Mouse (Mus musculus): ENCODE data around the gene Eddm3b.
"Not testable (repeated sequence)": the region's sequence is repeated elsewhere in the genome, so short reads cannot be mapped to it uniquely, and the experiment has no call there.

Eddm3b gene

DNA sequence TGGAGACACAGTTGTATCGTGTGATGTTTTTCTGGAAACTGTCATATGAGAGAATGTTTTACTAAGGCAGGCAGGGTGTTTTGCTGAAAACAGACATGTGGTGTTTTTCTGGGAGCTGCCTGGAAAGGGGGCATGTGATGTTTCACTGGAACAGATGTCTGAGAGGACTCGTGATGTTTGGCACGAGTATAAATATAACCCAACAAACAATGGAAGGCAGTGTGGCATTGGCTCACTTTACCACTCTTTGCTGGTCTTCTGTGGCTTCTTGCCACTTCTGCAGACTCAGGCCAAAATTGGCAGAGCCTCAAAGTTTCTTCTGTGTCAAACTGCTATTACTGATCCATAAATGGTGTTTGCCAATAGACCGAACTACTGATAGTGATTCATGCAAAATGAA lies 29.1 kb downstream of the Eddm3b start:
- no peak for DNase-seq (ENCODE audit: low read depth)

DNA sequence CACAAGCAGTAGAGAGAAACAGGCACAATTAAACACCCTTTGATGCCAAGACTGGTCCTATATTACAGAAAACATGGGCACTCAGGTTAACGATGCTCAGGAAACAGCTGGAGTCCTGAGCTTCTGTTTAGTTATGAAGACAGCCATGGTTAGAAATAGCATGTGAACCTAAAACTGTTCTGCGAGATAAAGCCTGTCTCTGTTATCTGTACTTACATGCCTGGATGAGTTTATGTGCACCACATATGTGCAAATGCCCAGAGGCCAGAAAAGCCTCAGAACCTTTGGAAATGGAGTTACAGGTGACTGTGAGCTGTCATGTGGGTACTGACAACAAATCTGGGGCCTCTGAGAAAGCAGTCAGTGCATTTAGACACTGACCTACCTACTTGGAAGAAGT lies 29.7 kb downstream of the Eddm3b start:
- DNase-seq (ENCODE audit: low read depth): no peak

- DNase-seq (ENCODE audit: low read depth): no peak
Measured at GRCm38 (mm10) chr14:51144451-51144850, 30.2 kb downstream of the Eddm3b start.

DNA sequence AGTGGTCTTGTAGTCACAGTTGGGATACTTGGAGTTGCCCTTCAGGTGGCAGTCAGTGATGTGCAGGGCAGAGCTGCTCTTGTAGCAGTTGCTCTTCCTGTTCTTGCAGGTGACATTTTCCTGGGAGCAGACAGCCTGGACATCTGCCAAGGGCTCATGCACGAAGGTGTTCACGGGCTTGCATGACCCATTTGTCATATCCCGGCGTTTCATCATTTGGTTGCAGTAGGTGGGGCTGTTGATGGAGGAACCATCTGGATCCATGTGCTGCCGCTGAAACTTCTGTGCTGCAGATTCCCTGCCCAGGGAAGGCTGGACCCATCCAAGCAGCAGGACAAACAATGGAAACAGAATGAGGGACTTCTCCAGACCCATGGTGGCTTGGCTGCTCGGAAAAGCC lies 31.3 kb downstream of the Eddm3b start:
- DNase-seq (ENCODE audit: low read depth): no peak

DNA sequence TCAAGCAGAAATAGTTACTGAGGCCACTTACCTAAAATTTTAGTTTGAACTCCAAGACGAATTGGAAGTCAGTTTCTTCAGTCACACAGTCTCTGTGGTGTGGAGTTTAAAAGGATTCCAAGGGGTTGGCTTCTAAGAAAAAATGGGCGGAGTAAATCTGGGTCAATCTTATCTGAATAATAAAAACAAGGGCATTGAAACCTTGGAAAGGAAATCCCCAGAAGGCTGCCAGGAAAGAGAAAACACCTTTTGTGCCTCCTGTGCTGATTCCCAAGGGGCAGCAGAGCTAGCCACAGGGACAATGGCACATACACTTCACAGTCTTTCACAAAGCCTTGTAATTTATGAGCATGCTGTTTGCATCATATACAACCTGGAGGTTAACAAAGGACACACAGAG lies 32.5 kb downstream of the Eddm3b start, which contains the start of gene Rnase1:
Gene Rnase1, minus strand, starts transcription at position 101 of the 400 bp plus-strand sequence.
- no peak for DNase-seq (ENCODE audit: low read depth)

GRCm38 (mm10) chr14:51148006-51148405 lies 33.8 kb downstream of the Eddm3b start:
- no peak for DNase-seq (ENCODE audit: low read depth)

DNA sequence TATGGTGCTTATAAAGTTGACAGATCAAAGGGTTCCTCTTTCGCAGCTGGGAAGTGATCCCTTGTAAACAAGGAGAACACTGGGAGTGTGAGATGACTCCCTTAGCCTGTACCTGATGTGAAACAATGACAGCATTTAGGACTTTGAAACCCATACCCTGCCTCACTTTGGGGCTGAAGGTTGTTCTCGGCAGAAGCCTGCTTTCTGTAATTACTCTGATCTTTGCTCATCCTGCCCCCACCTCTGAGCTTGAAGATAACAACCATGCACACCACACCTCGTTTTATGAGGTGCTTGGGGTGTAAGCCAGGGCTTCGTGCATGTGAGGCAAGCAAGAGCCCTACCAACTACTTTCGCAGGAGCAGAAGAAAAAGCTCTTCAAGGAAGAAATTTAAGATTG lies 34.9 kb downstream of the Eddm3b start:
- DNase-seq (ENCODE audit: low read depth): no peak

DNA sequence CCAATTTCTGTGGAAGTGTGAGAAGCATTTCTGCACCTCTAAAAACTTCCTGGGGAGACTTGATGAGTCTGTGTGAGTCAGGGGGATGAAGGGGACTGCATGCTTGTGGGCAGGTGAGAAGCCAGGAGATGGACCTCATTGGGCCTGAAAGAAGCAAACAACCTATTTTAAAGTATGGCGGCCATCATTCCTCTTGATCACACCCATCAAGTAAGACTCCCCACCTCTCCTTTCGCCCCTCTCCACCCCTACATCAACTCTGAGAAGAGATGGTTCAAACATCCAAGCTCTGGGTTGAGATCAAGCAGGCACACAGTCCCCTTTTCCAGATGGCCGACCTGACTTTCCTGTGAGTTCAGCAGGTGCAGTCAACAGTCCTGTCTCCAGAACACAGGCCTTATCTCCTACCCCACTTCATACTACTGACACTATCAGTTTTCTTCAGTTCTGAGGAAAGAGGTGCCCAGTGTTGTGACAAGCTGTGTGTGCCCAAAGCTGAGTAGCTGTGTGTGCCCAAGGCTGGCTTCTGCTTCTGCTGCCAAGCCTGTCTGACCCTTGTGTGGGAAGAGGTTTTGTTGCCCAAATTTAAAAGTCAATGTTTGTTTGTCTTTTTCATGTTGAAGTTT lies 36.1 kb downstream of the Eddm3b start:
- no peak for DNase-seq (ENCODE audit: low read depth)

DNA sequence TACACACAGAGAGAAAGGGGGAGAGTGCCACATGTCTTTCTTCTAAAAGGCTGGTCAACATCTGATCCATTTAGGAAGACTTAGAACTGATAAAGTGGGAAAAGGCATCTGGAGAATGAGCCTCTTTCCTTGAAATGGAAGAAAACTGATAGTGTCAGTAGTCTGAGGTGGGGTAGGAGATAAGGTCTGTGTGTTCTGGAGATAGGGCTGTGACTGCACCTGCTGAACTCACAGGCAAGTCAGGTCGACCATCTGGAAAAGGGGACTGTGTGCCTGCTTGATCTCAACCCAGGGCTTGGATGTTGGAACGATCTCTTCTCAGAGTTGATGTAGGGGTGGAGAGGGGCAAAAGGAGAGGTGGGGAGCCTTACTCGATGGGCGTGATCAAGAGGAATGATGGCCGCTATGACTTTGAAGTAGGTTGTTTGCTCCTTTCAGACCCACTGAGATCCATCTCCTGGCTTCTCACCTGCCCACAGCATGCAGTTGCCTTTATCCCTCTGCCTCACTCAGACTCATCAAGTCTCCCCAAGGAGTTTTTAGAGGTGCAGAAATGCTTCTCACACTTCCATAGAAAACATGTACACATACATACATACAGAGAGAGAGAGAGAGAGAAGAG lies 38.1 kb downstream of the Eddm3b start:
- DNase-seq (ENCODE audit: low read depth): no peak

DNA sequence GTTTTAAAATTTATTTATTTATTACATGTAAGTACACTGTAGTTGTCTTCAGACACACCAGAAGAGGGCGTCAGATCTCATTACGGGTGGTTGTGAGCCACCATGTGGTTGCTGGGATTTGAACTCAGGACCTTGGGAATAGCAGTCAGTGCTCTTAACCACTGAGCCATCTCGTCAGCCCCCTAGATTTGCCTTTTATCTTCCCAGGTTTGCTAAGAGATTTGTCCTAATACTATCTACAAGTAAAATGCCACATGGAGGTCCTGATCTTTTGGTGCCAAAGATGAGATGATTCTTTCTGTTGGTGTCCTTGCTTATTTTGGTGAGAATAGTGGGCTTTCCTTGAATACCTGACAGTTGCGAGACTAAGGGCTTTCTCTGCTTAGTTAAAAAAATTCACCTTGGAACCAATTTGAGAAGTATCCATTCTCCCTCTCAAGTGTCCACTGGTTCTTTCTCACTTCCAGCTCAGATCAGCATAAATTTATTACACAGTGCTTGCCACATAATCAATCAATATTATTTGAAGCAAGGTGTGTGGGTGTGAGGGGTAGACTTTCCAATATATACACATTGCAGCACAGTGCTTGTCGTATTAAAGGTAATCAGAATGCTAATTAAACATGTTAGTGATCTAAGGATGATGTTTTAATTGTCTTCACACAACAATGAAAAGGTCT lies 42.0 kb downstream of the Eddm3b start:
- DNase-seq (ENCODE audit: low read depth): no peak

DNA sequence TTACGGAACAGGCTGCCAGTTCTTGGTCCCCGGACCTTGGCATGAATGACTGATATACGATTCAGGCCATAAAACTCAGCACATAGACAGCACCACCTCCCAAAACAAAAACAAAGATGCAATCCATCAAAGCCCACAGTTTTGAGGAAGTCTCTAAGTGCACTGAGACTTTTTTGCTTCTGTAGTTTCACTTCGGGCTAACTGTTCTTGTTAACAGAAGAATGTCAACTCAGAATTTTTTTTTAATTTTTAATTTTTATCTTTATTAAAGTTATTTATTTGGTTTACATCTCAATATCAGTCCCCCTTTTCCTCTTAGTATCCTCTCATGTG lies 42.5 kb downstream of the Eddm3b start:
- DNase-seq (ENCODE audit: low read depth): no peak

- no peak for DNase-seq (ENCODE audit: low read depth)
Measured at GRCm38 (mm10) chr14:51157072-51157471, 42.8 kb downstream of the Eddm3b start.

- not testable (repeated sequence) for DNase-seq (ENCODE audit: low read depth)
Measured at GRCm38 (mm10) chr14:51161976-51162375, 47.8 kb downstream of the Eddm3b start, which contains the start of gene Rnase2b. TSS of gene Rnase2b (plus strand) at chr14:51162260.

GRCm38 (mm10) chr14:51163323-51163722 lies 49.1 kb downstream of the Eddm3b start:
- DNase-seq (ENCODE audit: low read depth): not testable (repeated sequence)

GRCm38 (mm10) chr14:51165435-51165834 lies 51.2 kb downstream of the Eddm3b start:
- no peak for DNase-seq (ENCODE audit: low read depth)

GRCm38 (mm10) chr14:51166068-51166467 lies 51.8 kb downstream of the Eddm3b start:
- DNase-seq (ENCODE audit: low read depth): no peak
